Mouse (Mus musculus) embryonic facial prominence, embryonic 13.5 days (tissue): Measurements from ENCODE around the gene Tes. TPM values are rescaled to one million over a fixed set of nuclear protein-coding genes. Genes with fewer than 3 reads are reported as not detected.
A peak's percentile ranks its signal among the peaks of the same experiment; 100 is the strongest.

ENCODE experiments used
- ATAC-seq: fragments of 200-750 bp; cut with Nextera tagmentation; 2 replicates; pipeline ENCODE4 v1.8.0; 2017; ENCODE audit warnings: low read depth; ENCODE audit not compliant: insufficient number of reproducible peaks, insufficient read depth, low FRiP score, low TSS enrichment
- H3K27ac ChIP-seq: fragments of 300-500 bp; sonication (generic); 2 replicates; pipeline ENCODE4 v1.5.1; 2015; ENCODE audit warnings: moderate library complexity, mild to moderate bottlenecking, inconsistent platforms
- H3K27me3 ChIP-seq: fragments of 300-500 bp; sonication (generic); 2 replicates; pipeline ENCODE4 v1.6.1; 2015; ENCODE audit warnings: mild to moderate bottlenecking, inconsistent platforms
- H3K36me3 ChIP-seq: fragments of 300-500 bp; sonication (generic); 2 replicates; pipeline ENCODE4 v1.6.1; 2015; ENCODE audit warnings: mild to moderate bottlenecking, inconsistent platforms
- H3K4me1 ChIP-seq: fragments of 300-500 bp; sonication (generic); 2 replicates; pipeline ENCODE4 v1.6.1; 2015; ENCODE audit warnings: inconsistent platforms
- H3K4me2 ChIP-seq: fragments of 300-500 bp; sonication (generic); 2 replicates; pipeline ENCODE4 v1.6.1; 2015; ENCODE audit warnings: moderate library complexity, mild to moderate bottlenecking, inconsistent platforms
- H3K4me3 ChIP-seq: fragments of 300-500 bp; sonication (generic); 2 replicates; pipeline ENCODE4 v1.5.1; 2015; ENCODE audit warnings: mild to moderate bottlenecking, inconsistent platforms
- H3K9ac ChIP-seq: fragments of 300-500 bp; sonication (generic); 2 replicates; pipeline ENCODE4 v1.6.1; 2015; ENCODE audit warnings: mild to moderate bottlenecking, inconsistent platforms
- H3K9me3 ChIP-seq: fragments of 300-500 bp; sonication (generic); 2 replicates; pipeline ENCODE4 v1.6.1; 2016; ENCODE audit warnings: inconsistent platforms
- WGBS: fragments of 180-500 bp; shearing (Covaris S2); methylation state at CpG from one replicate; pipeline ENCODE4 v1.1.7; 2015; ENCODE audit warnings: mixed read lengths; 5-methylcytosine and 5-hydroxymethylcytosine counted together
- polyA plus RNA-seq: library from polyadenylated mRNA; unstranded; fragments of >200 nt; fragmentation: Nextera tagmentation; extraction: Ambion mirVana; gene quantifications from 2 replicates; pipeline ENCODE4 v1.2.1, GENCODE M21; 2015

Gene Tes
- polyA plus RNA-seq: 63.5 and 76.4 TPM in 2 replicates

DNA sequence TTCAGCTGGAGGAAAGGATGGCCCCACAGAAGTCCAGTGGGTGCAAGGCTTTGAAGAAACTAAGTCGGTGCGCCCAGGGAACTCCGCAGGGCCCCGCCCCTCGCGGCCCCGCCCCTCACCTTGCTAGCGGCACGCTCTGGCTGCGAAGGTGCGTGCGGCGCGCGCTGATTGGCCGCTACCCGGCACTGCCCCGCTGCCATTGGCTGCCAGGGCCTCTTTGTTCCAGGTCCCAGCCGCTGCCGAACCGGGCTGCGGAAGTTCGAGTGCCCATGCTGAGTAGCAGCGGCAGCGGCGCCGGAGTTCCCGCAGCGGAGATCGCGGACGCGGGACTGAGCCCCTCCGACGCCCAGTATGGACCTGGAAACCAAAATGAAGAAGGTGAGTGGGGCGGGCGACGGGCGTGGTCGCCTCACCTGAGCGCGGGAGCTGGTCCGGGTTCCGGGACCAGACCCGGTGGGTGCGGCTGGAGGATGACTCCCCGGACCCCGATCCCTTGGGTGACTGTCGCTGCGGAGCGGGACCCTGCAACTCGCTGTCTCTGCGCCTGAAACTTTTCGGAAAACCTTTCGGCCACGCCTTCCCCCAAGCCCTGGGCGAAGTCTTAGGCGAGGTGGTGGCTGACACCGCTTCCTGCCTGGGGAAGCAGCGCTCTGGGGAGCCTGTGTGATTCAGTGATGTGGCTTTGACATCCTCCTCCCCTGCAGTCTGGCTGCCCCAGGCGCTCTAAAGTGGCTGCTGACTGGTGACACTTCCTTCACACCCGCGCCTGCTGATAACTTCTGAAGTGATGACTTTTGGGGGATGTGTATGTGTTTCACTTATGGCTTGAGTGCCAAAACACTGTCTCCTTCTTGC is at the start of gene Tes:
Gene Tes (plus strand): TSS at position 214 of the 855 bp plus-strand sequence.
- Histone ChIP-seq H3K27ac (peak within 1 kb of the TSS; percentile 60; the same call in 1 of the 2 replicates), H3K4me3 (peak within 1 kb of the TSS; percentile 80)
- ATAC-seq: peak; percentile 96

GRCm38 (mm10) chr6:17025886-17026285 is 39.1 kb upstream of the Tes start:
- no peak overlapping the region for H3K4me2 ChIP-seq
- H3K27me3 ChIP-seq: peaks cover 11% of the 10 kb centered on the region; the same call in 1 of the 2 replicates
- ATAC-seq: no peak
- H3K27ac ChIP-seq: no peak overlapping the region
- H3K4me1 ChIP-seq: no peaks in the 10 kb centered on the region
- WGBS: 64% methylated on average over 7 of the region's 7 CpGs
- no peaks in the 10 kb centered on the region for H3K9me3 ChIP-seq
- H3K9ac ChIP-seq: no peak overlapping the region
- no peak overlapping the region for H3K4me3 ChIP-seq
- no peaks in the 10 kb centered on the region for H3K36me3 ChIP-seq

More for the DNA sequence above, at the start of gene Tes:
- WGBS: under 1% methylated on average over 63 of the region's 63 CpGs
- peak within 1 kb of the TSS; percentile 89 for H3K4me2 ChIP-seq
- no peaks in the 10 kb centered on the region for H3K27me3 ChIP-seq
- H3K36me3 ChIP-seq: no peaks in the 10 kb centered on the region
- H3K9me3 ChIP-seq: no peaks in the 10 kb centered on the region
- peak within 1 kb of the TSS; percentile 88 for H3K9ac ChIP-seq
- peaks cover 13% of the 10 kb centered on the region for H3K4me1 ChIP-seq

DNA sequence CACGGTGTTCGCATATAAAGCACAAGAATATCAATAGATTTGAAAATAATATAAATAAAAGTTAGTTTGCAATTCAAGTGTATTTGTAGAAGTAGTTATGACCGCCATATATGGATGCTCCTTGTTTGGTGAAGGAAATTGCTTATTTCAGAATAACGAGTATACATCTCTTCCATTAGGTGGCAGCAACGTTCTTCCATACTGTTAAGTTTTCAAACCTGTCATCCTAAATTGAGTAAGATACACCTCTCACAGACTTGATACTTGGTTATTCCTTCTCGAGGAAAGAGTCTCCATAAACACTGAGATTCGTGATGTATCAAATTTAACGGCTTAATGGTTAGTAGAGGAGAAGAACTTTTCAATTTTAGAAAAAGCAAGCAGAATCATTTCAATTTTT is 37.4 kb upstream of the Tes start:
- WGBS: 15% methylated on average over 8 of the region's 8 CpGs

GRCm38 (mm10) chr6:17028809-17029208 is 36.1 kb upstream of the Tes start:
- no peak for ATAC-seq
- Histone ChIP-seq H3K27me3 (peaks cover 11% of the 10 kb centered on the region; the same call in 1 of the 2 replicates), H3K4me3 (no peak overlapping the region), H3K4me2 (no peak overlapping the region), H3K36me3 (no peaks in the 10 kb centered on the region), H3K9me3 (no peaks in the 10 kb centered on the region), H3K4me1 (0 out of 2 replicates have a peak, but pooled peaks cover 3% of the 10 kb centered on the region), H3K27ac (no peak overlapping the region), H3K9ac (no peak overlapping the region)
- WGBS: 81% methylated on average over 8 of the region's 8 CpGs

More for the DNA sequence above, 37.4 kb upstream of the Tes start:
- H3K9ac ChIP-seq: no peak overlapping the region
- H3K4me2 ChIP-seq: no peak overlapping the region
- peaks cover 11% of the 10 kb centered on the region; the same call in 1 of the 2 replicates for H3K27me3 ChIP-seq
- no peaks in the 10 kb centered on the region for H3K36me3 ChIP-seq
- H3K4me3 ChIP-seq: no peak overlapping the region
- no peak overlapping the region for H3K27ac ChIP-seq
- ATAC-seq: no peak
- H3K4me1 ChIP-seq: 0 out of 2 replicates have a peak, but pooled peaks cover 3% of the 10 kb centered on the region
- no peaks in the 10 kb centered on the region for H3K9me3 ChIP-seq

DNA sequence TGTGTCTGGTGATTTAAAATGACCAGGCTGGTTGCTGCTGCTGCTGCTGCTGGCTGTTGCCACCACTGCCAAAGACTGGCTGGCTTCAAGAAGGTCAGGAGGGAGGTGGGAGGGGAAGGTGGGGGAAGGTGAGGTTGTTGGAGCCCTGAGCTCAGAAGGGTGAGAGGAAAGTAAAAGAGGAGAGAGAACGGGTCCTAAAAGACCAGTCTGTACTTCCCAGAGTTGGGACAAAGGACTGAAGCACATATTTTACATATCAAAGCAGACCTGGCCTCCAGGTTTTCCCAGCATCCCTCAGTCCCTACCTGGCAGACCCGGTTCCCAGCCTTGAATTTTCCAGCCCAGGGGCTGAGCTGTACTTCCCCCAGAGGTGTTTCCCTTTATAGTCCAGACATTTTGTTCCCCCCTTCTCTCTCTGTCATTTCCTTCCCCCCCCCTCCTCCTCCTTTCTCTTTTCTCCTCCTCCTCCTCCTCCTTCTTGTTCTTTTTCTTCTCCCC is 32.7 kb upstream of the Tes start:
- Histone ChIP-seq H3K27ac (no peak overlapping the region), H3K4me1 (0 out of 2 replicates have a peak, but pooled peaks cover 3% of the 10 kb centered on the region), H3K9ac (no peak overlapping the region), H3K4me3 (no peak overlapping the region), H3K27me3 (no peaks in the 10 kb centered on the region), H3K4me2 (no peak overlapping the region), H3K36me3 (no peaks in the 10 kb centered on the region), H3K9me3 (no peaks in the 10 kb centered on the region)
- no peak for ATAC-seq
- 9% methylated on average over 2 of the region's 2 CpGs for WGBS

GRCm38 (mm10) chr6:17034095-17034494 is 30.9 kb upstream of the Tes start:
- H3K4me1 ChIP-seq: 0 out of 2 replicates have a peak, but pooled peaks cover 3% of the 10 kb centered on the region
- H3K27ac ChIP-seq: no peak overlapping the region
- no peaks in the 10 kb centered on the region for H3K9me3 ChIP-seq
- no peak for ATAC-seq
- H3K9ac ChIP-seq: no peak overlapping the region
- no peaks in the 10 kb centered on the region for H3K27me3 ChIP-seq
- no peak overlapping the region for H3K4me2 ChIP-seq
- H3K36me3 ChIP-seq: no peaks in the 10 kb centered on the region
- 92% methylated on average over 2 of the region's 2 CpGs for WGBS
- H3K4me3 ChIP-seq: no peak overlapping the region

- no peaks in the 10 kb centered on the region for H3K9me3 ChIP-seq
- no peaks in the 10 kb centered on the region for H3K36me3 ChIP-seq
- H3K4me3 ChIP-seq: no peak overlapping the region
- H3K4me2 ChIP-seq: no peak overlapping the region
- H3K4me1 ChIP-seq: 0 out of 2 replicates have a peak, but pooled peaks cover 3% of the 10 kb centered on the region
- H3K27ac ChIP-seq: no peak overlapping the region
- no peak overlapping the region for H3K9ac ChIP-seq
- no peak for ATAC-seq
- no peaks in the 10 kb centered on the region for H3K27me3 ChIP-seq
Observed at GRCm38 (mm10) chr6:17035228-17035627, 29.7 kb upstream of the Tes start.

- Histone ChIP-seq H3K27me3 (no peaks in the 10 kb centered on the region), H3K27ac (no peak overlapping the region), H3K36me3 (no peaks in the 10 kb centered on the region), H3K9ac (no peak overlapping the region), H3K9me3 (no peaks in the 10 kb centered on the region), H3K4me3 (no peak overlapping the region), H3K4me2 (no peak overlapping the region), H3K4me1 (peaks cover 4% of the 10 kb centered on the region; the same call in 1 of the 2 replicates)
- 78% methylated on average over 4 of the region's 4 CpGs for WGBS
- ATAC-seq: no peak
Observed at GRCm38 (mm10) chr6:17051432-17052025, 13.4 kb upstream of the Tes start.

GRCm38 (mm10) chr6:17053028-17053660 is 11.8 kb upstream of the Tes start:
- 82% methylated on average over 6 of the region's 6 CpGs for WGBS
- no peaks in the 10 kb centered on the region for H3K9me3 ChIP-seq
- no peak overlapping the region for H3K4me3 ChIP-seq
- no peaks in the 10 kb centered on the region for H3K36me3 ChIP-seq
- H3K27ac ChIP-seq: no peak overlapping the region
- peaks cover 4% of the 10 kb centered on the region; the same call in 1 of the 2 replicates for H3K4me1 ChIP-seq
- ATAC-seq: no peak
- H3K4me2 ChIP-seq: no peak overlapping the region
- H3K9ac ChIP-seq: no peak overlapping the region
- H3K27me3 ChIP-seq: no peaks in the 10 kb centered on the region

DNA sequence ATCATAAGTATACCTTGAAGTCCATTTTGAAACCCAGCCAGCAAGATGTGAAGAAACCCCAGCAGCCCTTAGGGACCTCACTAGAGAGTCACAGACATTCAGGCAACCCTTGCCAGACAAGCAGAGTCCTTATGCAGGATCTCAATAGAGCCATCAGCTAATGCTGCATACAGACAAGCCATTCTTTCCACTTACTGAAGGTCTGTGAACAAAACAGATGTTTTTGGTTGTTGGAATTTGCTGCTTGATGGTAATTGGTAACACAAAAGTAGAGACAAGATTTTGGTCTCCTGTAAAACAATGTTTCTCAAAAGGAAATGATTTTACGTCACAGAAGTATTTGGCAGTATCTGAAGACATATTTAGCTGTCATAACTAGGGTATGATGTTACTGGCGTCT is 10.2 kb upstream of the Tes start:
- H3K27ac ChIP-seq: no peak overlapping the region
- peaks cover 4% of the 10 kb centered on the region; the same call in 1 of the 2 replicates for H3K4me1 ChIP-seq
- no peak overlapping the region for H3K4me2 ChIP-seq
- no peak overlapping the region for H3K4me3 ChIP-seq
- no peaks in the 10 kb centered on the region for H3K9me3 ChIP-seq
- ATAC-seq: no peak
- no peaks in the 10 kb centered on the region for H3K27me3 ChIP-seq
- WGBS: 38% methylated on average over 2 of the region's 2 CpGs
- no peak overlapping the region for H3K9ac ChIP-seq
- no peaks in the 10 kb centered on the region for H3K36me3 ChIP-seq

DNA sequence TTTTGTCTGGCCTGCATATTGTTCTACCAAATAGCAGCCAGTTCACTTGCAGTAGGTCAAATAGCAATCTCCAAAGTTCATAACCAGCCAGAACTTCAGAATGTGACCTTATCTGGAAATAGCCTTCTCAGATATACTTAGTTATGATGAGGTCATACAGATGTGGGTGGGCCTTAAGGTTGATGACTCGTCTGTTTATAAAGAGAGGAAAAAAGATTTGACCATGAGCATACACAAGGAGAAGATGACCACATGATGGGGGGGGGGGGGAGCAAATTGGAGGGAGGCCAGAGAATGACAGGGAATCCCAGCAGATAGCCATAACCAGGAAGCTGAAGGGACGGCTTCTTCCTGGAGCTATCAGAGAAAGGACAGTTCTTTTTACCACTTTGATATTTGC is 9.3 kb upstream of the Tes start:
- H3K9me3 ChIP-seq: no peaks in the 10 kb centered on the region
- 54% methylated on average over 2 of the region's 2 CpGs for WGBS
- no peaks in the 10 kb centered on the region for H3K27me3 ChIP-seq
- no peaks in the 10 kb centered on the region for H3K36me3 ChIP-seq
- no peak overlapping the region for H3K4me3 ChIP-seq
- no peak overlapping the region for H3K4me2 ChIP-seq
- H3K9ac ChIP-seq: no peak overlapping the region
- no peak for ATAC-seq
- peaks cover 4% of the 10 kb centered on the region; the same call in 1 of the 2 replicates for H3K4me1 ChIP-seq
- no peak overlapping the region for H3K27ac ChIP-seq
